Mouse (Mus musculus): ENCODE measurements around the gene B020031M17Rik. TPM values are rescaled to one million over a fixed set of nuclear protein-coding genes. Genes with fewer than 3 reads are reported as not detected.
"Not testable (repeated sequence)": the region's sequence is repeated elsewhere in the genome, so short reads cannot be mapped to it uniquely, and the experiment has no call there.

B020031M17Rik gene
- polyA plus RNA-seq, 1 experiment from 2014 or later = not detected

DNA sequence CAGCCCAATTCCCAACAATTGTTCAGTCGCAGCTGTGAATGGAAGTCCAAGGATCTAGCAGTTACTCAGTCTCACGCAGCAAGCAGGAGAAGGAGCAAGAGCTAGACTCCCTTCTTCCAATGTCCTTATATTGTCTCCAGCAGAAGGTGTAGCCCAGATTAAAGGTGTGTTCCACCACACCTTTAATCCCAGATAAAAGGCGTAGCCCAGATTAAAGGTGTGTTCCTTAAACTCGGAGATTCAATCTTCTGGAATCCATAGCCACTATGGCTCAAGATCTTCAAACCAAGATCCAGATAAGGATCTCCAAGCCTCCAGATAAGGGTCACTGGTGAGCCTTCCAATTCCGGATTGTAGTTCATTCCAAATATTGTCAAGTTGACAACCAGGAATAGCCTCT lies 21.4 kb downstream of the B020031M17Rik start, which contains the start of gene Gm21761:
Gene Gm21761, minus strand, starts transcription at position 101 of the 400 bp plus-strand sequence.
- not testable (repeated sequence) for H3K27me3 ChIP-seq

DNA sequence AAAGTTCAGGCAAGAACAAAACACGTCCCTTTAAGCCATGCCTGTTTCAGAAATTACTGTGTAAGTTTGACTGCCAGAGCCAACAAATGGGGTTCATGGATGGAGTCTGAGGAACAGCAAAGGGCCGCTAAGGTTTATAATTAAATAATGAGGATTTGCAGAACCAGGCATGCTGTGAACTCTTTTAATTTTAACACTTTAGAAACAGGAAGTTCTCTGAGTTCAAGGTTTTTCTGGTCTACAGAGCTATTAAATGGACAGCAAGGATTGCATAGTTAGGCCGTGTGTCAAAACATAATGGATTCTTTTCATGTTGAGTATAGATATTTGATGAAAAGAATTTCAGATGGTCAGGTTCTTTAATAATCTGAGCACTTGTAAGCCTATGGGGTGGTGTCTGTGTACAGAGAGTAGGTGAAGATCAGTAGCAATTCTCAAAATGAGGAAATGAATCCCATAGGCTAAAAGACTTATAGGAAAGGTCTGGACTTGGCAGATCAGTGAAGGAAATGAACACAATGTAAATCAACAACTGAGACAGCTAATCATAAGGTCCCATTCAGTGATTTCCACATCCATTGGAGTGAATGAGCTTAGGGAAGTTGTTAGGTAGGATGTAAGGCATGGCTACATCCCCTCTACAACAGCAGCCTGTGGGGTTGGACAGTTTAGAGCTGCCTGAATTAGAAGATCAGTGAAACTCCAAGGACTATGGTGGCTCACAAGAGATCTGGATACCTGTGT lies 25.8 kb downstream of the B020031M17Rik start:
- H3K36me3 ChIP-seq; H3K4me3 ChIP-seq; H3K4me1 ChIP-seq; H3K27ac ChIP-seq (replicated peaks); H3K9me3 ChIP-seq; ATAC-seq (replicated peaks); H3K9ac ChIP-seq (replicated peaks); H3K4me2 ChIP-seq (replicated peaks); H3K27me3 ChIP-seq: not testable (repeated sequence)
- 84% methylated on average over 3 of the region's 3 CpGs for WGBS

More for the DNA sequence above, 21.4 kb downstream of the B020031M17Rik start, which contains the start of gene Gm21761:
- not testable (repeated sequence) for H3K27ac ChIP-seq (replicated peaks); H3K9ac ChIP-seq (replicated peaks); ATAC-seq (replicated peaks); H3K9me3 ChIP-seq; H3K4me2 ChIP-seq (replicated peaks); H3K36me3 ChIP-seq; H3K4me3 ChIP-seq; H3K4me1 ChIP-seq
- 100% methylated on average over 1 of the region's 5 CpGs for WGBS

DNA sequence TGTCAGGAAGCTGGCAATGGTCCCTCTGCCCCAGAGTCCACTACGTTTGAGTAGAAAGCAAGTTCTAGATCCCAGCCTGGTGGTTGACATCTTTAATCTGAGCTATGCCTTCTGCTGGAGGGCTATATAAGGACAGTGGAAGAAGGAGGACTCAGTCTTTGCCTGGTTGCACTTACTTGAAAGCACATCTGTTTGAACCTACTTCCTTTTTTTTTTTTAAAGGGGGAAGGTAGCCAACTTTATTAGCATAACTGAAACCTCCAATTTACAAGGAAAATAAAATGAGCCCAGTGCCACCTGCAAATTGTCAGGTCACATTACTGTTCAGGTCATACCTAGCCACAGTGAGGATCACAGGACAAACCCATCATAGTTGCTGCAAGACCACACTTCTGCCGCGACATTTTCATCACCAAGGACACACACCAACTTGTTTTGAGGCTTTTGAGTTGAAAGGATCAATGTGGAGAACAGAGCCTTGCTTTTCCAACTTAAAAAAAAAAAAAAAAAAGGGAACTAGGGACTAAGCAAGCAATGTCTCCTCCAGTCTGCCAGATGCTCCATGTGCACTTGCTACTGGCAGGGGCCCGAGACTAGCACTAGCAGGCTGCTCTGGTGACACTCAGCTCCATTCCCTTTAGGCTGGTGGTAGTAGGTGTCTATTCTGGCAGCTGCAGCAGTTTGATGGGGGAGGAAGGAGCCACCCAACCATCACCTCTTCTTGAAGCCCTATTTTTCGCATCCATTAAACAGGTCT lies 33.5 kb downstream of the B020031M17Rik start:
- H3K4me3 ChIP-seq; H3K4me2 ChIP-seq (replicated peaks); H3K27me3 ChIP-seq; H3K36me3 ChIP-seq; H3K27ac ChIP-seq (replicated peaks); H3K9me3 ChIP-seq; H3K4me1 ChIP-seq; ATAC-seq (replicated peaks); H3K9ac ChIP-seq (replicated peaks): not testable (repeated sequence)
- WGBS = 87% methylated on average over 4 of the region's 5 CpGs

DNA sequence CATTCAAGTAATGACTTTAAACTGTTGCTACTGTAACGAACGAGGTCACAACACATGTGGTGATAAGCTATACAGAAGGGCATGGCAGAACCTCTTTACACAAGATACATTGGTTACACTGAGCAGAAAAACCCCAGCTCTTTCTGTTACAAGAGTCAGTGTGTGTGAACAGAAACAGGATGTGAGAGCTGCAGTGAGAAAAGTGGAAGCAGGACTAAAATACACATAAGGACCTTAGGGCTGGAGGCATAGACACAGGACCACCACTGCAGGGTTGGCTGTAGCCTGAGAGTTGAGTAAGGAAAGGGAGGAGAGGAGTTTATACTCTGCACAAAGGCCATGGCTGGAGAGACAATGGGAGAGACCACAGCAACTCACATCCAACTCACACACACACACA lies 34.2 kb downstream of the B020031M17Rik start:
- 65% methylated on average over 2 of the region's 2 CpGs for WGBS

More for the DNA sequence above, 34.2 kb downstream of the B020031M17Rik start:
- H3K4me1 ChIP-seq; H3K27ac ChIP-seq (replicated peaks); H3K9ac ChIP-seq (replicated peaks); H3K4me3 ChIP-seq; H3K36me3 ChIP-seq; H3K9me3 ChIP-seq; H3K4me2 ChIP-seq (replicated peaks); ATAC-seq (replicated peaks); H3K27me3 ChIP-seq: not testable (repeated sequence)

Other genes starting within 250 kb of the B020031M17Rik start
- 6.8 and 7.3 TPM in 2 replicates for gene Nim1k, start 194.9 kb downstream of the B020031M17Rik start, polyA plus RNA-seq (2015; fragmentation: Nextera tagmentation; extraction: Ambion mirVana)
- gene Zfp131, start 159.9 kb downstream of the B020031M17Rik start, polyA plus RNA-seq (2015; fragmentation: Nextera tagmentation; extraction: Ambion mirVana) = 46.7 and 47.7 TPM in 2 replicates
- gene AF067063, start 120.6 kb downstream of the B020031M17Rik start, polyA plus RNA-seq (2015; fragmentation: Nextera tagmentation; extraction: Ambion mirVana) = not detected in 2 replicates
- not detected in 2 replicates for gene D13Ertd608e, start 114.8 kb downstream of the B020031M17Rik start, polyA plus RNA-seq (2015; fragmentation: Nextera tagmentation; extraction: Ambion mirVana)
- gene Tcstv1, start 56.0 kb downstream of the B020031M17Rik start, polyA plus RNA-seq (2015; fragmentation: Nextera tagmentation; extraction: Ambion mirVana) = not detected in 2 replicates
- gene Gm21761, start 21.5 kb downstream of the B020031M17Rik start, polyA plus RNA-seq (2015; fragmentation: Nextera tagmentation; extraction: Ambion mirVana) = not detected in 2 replicates
- not detected in 2 replicates for gene Gm36079, start 76.2 kb upstream of the B020031M17Rik start, polyA plus RNA-seq (2015; fragmentation: Nextera tagmentation; extraction: Ambion mirVana)
- gene Gm21188, start 101.4 kb upstream of the B020031M17Rik start, polyA plus RNA-seq (2015; fragmentation: Nextera tagmentation; extraction: Ambion mirVana) = 0.27 TPM in 1 of 2 replicates, not detected in the other
- gene Gm20767, start 189.4 kb upstream of the B020031M17Rik start, polyA plus RNA-seq (2015; fragmentation: Nextera tagmentation; extraction: Ambion mirVana) = not detected in 2 replicates
- not detected in 2 replicates for gene Gm21818, start 221.6 kb upstream of the B020031M17Rik start, polyA plus RNA-seq (2015; fragmentation: Nextera tagmentation; extraction: Ambion mirVana)